Mouse (Mus musculus) hindbrain, postnatal 0 days (tissue): ENCODE results near the gene Tgfbr2. TPM values are rescaled to one million over a fixed set of nuclear protein-coding genes. Genes with fewer than 3 reads are reported as not detected.

Source experiments
- ATAC-seq: fragments of 200-750 bp; cut with Nextera tagmentation; 2 replicates; pipeline ENCODE4 v1.8.0; 2017; ENCODE audit warnings: mild to moderate bottlenecking, moderate TSS enrichment, moderate library complexity
- DNase-seq: peaks from one replicate; pipeline ENCODE4 v3.0.0-alpha.2; 2015; ENCODE audit warnings: low spot score
- H3K27ac ChIP-seq: fragments of 300-500 bp; sonication (generic); 2 replicates; pipeline ENCODE4 v1.5.1; 2014; ENCODE audit warnings: mild to moderate bottlenecking
- H3K27me3 ChIP-seq: fragments of 300-500 bp; sonication (generic); 2 replicates; pipeline ENCODE4 v1.6.1; 2014; ENCODE audit warnings: low read length, mixed read lengths; ENCODE audit not compliant: insufficient read depth
- H3K36me3 ChIP-seq: fragments of 300-500 bp; sonication (generic); 2 replicates; pipeline ENCODE4 v1.6.1; 2014; ENCODE audit warnings: low read length, mixed read lengths; ENCODE audit not compliant: insufficient read depth
- H3K4me1 ChIP-seq: fragments of 300-500 bp; sonication (generic); 2 replicates; pipeline ENCODE4 v1.6.1; 2014; ENCODE audit warnings: antibody characterized with exemption, low read length, mixed read lengths; ENCODE audit not compliant: insufficient read depth
- H3K4me2 ChIP-seq: fragments of 300-500 bp; sonication (generic); 2 replicates; pipeline ENCODE4 v1.6.1; 2014; ENCODE audit warnings: low read depth, mild to moderate bottlenecking, low read length, moderate library complexity, mixed read lengths
- H3K4me3 ChIP-seq: fragments of 300-500 bp; sonication (generic); 2 replicates; pipeline ENCODE4 v1.5.1; 2014; ENCODE audit warnings: low read length
- H3K9ac ChIP-seq: fragments of 300-500 bp; sonication (generic); replicated peaks from 2 replicates; pipeline ENCODE4 v1.6.1; 2014; ENCODE audit warnings: mild to moderate bottlenecking, low read length, moderate library complexity, mixed read lengths
- H3K9me3 ChIP-seq: fragments of 300-500 bp; sonication (generic); 2 replicates; pipeline ENCODE4 v1.6.1; 2016; ENCODE audit warnings: low read length, mixed read lengths
- CTCF ChIP-seq: IDR thresholded peaks from 2 replicates; pipeline ENCODE4 v1.5.1; 2016; ENCODE audit warnings: antibody characterized with exemption, control low read depth, low read depth
- WGBS: fragments of 180-500 bp; shearing (Covaris S2); extraction: QIAGEN DNeasy Blood & Tissue Kit; methylation state at CpG from one replicate; pipeline ENCODE4 v1.1.7; 2014; 5-methylcytosine and 5-hydroxymethylcytosine counted together
- polyA plus RNA-seq: library from polyadenylated mRNA; unstranded; fragments of >200 nt; fragmentation: Nextera tagmentation; extraction: Ambion mirVana; gene quantifications from 2 replicates; pipeline ENCODE4 v1.2.1, GENCODE M21; 2015
- total RNA-seq: library from RNA; depleted of rRNA; stranded (reverse); fragments of >200 nt; gene quantifications from 2 replicates; pipeline ENCODE4 v1.2.3, GENCODE M21; 2014

Gene Tgfbr2
- total and polyA plus RNA-seq, 2 experiments from 2014 or later: 7.7 to 21.7 TPM

- H3K9me3 ChIP-seq: no peaks in the 10 kb centered on the region
- ATAC-seq: no peak
- H3K4me3 ChIP-seq: no peak overlapping the region
- no peak for TF ChIP-seq CTCF
- no peak overlapping the region for H3K4me2 ChIP-seq
- H3K4me1 ChIP-seq: no peaks in the 10 kb centered on the region
- WGBS: 85% methylated on average over 10 of the region's 10 CpGs
- no peaks in the 10 kb centered on the region for H3K36me3 ChIP-seq
- no peak overlapping the region for H3K27ac ChIP-seq
- no peak for DNase-seq
- H3K27me3 ChIP-seq: no peaks in the 10 kb centered on the region
- no peak overlapping the region for H3K9ac ChIP-seq
These were observed 12.1 kb upstream of the Tgfbr2 start for GRCm38 (mm10) chr9:116187181-116187731.

DNA sequence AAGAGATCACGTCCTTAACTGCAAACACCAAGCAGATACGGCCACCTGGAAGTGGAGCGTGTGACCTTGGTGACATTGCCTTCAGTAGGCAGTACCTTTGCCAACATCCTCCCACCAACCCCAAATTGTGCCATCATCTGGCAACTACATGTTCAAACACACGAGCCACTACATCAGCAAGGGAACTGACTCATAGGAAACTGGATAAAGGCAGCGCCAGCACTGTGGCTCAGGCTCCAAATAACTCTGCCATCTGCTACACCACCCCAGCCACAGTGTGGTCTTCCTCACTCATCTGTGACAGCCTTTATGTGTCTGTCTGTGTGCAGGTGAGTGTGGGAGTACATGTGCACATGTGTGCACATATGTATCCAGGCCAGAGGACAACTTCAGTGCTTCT, 9.7 kb upstream of the Tgfbr2 start:
- Histone ChIP-seq H3K4me2 (no peak overlapping the region), H3K36me3 (no peaks in the 10 kb centered on the region), H3K27me3 (no peaks in the 10 kb centered on the region), H3K4me3 (no peak overlapping the region), H3K9ac (no peak overlapping the region), H3K9me3 (no peaks in the 10 kb centered on the region), H3K4me1 (no peaks in the 10 kb centered on the region), H3K27ac (no peak overlapping the region)
- no peak for DNase-seq
- WGBS: 90% methylated on average over 5 of the region's 5 CpGs
- no peak for TF ChIP-seq CTCF
- ATAC-seq: no peak

DNA sequence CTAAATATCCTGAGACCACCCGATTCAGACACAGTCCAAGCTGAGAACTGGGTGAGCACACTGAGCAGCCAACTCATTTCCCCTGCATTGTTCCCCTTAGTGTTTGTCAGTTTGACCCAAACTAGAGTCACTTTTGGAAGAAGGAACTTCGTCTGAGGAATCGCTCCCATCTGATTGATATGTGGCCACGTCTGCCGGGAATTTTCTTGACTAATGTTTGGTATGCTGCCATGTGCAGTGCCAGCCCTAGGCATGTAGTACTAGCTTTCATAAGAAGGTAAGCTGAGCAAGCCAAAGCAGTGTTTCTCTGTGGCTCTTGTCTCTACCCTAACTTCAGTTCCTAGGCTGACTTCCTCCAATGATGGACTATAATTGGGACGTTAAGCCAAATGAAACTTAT, 7.9 kb upstream of the Tgfbr2 start:
- no peak overlapping the region for H3K4me3 ChIP-seq
- 92% methylated on average over 6 of the region's 6 CpGs for WGBS
- H3K9ac ChIP-seq: no peak overlapping the region
- no peak overlapping the region for H3K27ac ChIP-seq
- no peak overlapping the region for H3K4me2 ChIP-seq
- H3K4me1 ChIP-seq: no peaks in the 10 kb centered on the region
- DNase-seq (no peak), ATAC-seq (no peak)
- H3K27me3 ChIP-seq: no peaks in the 10 kb centered on the region
- no peaks in the 10 kb centered on the region for H3K9me3 ChIP-seq
- H3K36me3 ChIP-seq: no peaks in the 10 kb centered on the region
- no peak for TF ChIP-seq CTCF

DNA sequence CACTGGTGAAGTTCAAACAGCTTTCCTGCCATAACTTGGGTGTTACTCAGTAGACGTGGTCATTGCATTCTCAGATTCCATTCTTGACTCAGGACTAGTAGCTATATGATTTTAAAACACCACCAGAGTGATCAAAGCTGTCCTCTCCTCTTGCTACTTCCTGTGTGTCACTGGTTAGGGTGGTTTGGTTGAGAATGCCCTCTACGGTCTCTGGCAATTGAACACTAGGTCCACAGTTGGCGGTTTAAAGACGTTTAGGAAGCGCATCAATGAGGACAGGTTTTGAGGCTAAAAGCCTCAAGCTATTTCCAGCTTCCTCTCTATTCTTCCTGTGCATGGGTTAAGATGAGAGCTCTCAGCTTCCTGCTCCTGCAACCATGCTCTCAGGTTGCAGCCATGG, 6.4 kb upstream of the Tgfbr2 start:
- 95% methylated on average over 5 of the region's 5 CpGs for WGBS
- TF ChIP-seq CTCF: no peak
- H3K4me3 ChIP-seq: no peak overlapping the region

DNA sequence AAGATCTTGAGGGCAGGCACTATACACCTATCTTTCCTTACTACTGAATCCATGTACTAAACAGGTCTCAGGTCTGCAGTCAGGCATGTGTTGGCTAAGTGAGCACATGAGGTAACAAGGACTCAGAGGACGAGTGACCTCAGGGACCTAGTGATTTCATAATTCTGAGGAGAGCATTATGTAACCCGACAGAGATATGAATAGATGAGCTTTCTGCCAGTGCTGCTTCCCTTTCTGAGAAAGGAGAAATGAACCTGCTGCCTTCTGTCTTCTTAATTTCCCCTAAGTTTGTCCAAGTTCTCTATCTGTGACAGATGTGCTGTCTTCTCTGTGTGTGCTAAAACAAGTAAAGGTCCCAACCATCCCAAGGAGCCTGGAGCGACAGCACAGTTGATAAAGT, 3.0 kb upstream of the Tgfbr2 start:
- DNase-seq: no peak
- whole genome bisulfite sequencing: 82% methylated on average over 3 of the region's 3 CpGs
- 0 out of 2 replicates have a peak, but pooled peaks cover 5% of the 10 kb centered on the region for H3K4me1 ChIP-seq
- no peaks in the 10 kb centered on the region for H3K36me3 ChIP-seq
- 0 out of 2 replicates have a peak, but pooled peaks cover 5% of the 10 kb centered on the region for H3K27me3 ChIP-seq
- no peak for ATAC-seq
- H3K4me3 ChIP-seq: no peak overlapping the region
- H3K27ac ChIP-seq: no peak overlapping the region
- H3K9me3 ChIP-seq: no peaks in the 10 kb centered on the region
- H3K4me2 ChIP-seq: no peak overlapping the region
- no peak overlapping the region for H3K9ac ChIP-seq
- TF ChIP-seq CTCF: no peak

More for the DNA sequence above, 6.4 kb upstream of the Tgfbr2 start:
- Histone ChIP-seq H3K4me1 (no peaks in the 10 kb centered on the region), H3K9ac (no peak overlapping the region), H3K36me3 (no peaks in the 10 kb centered on the region), H3K4me2 (no peak overlapping the region), H3K27me3 (no peaks in the 10 kb centered on the region), H3K9me3 (no peaks in the 10 kb centered on the region), H3K27ac (no peak overlapping the region)
- no peak for DNase-seq
- no peak for ATAC-seq

GRCm38 (mm10) chr9:116177108-116177507, 1.9 kb upstream of the Tgfbr2 start:
- Histone ChIP-seq H3K4me3 (no peak overlapping the region), H3K4me2 (no peak overlapping the region), H3K4me1 (0 out of 2 replicates have a peak, but pooled peaks cover 5% of the 10 kb centered on the region), H3K36me3 (no peaks in the 10 kb centered on the region), H3K27ac (no peak overlapping the region), H3K27me3 (0 out of 2 replicates have a peak, but pooled peaks cover 5% of the 10 kb centered on the region), H3K9me3 (no peaks in the 10 kb centered on the region), H3K9ac (no peak overlapping the region)
- 92% methylated on average over 9 of the region's 9 CpGs for WGBS
- no peak for TF ChIP-seq CTCF
- ATAC-seq: no peak
- no peak for DNase-seq

- Histone ChIP-seq H3K4me3 (peak overlapping the region; percentile 67), H3K9me3 (no peaks in the 10 kb centered on the region), H3K27ac (peak overlapping the region; percentile 79; the same call in 1 of the 2 replicates), H3K4me2 (peak overlapping the region; percentile 98), H3K27me3 (0 out of 2 replicates have a peak, but pooled peaks cover 5% of the 10 kb centered on the region), H3K4me1 (0 out of 2 replicates have a peak, but pooled peaks cover 5% of the 10 kb centered on the region), H3K36me3 (no peaks in the 10 kb centered on the region), H3K9ac (peak overlapping the region; percentile 75; the same call in 1 of the 2 replicates)
- no peak for DNase-seq
- ATAC-seq: no peak
- WGBS: 13% methylated on average over 16 of the region's 16 CpGs
- no peak for TF ChIP-seq CTCF
These were observed 442 bp upstream of the Tgfbr2 start for GRCm38 (mm10) chr9:116175488-116176115.
